Mouse (Mus musculus) cerebellum, adult 2 months (tissue): Measurements from ENCODE around the gene Tmbim1.

Source experiments
- CTCF ChIP-seq: fragments of 200-500 bp; IDR thresholded peaks from 2 replicates; pipeline ENCODE4 v1.5.1; 2011; ENCODE audit warnings: low read depth, mild to moderate bottlenecking, control low read depth, low read length, moderate library complexity, borderline replicate concordance; ENCODE audit not compliant: insufficient read depth
- POLR2A ChIP-seq: fragments of 200-500 bp; IDR thresholded peaks from 2 replicates; pipeline ENCODE4 v1.6.1; 2011; ENCODE audit warnings: low read length, control low read depth, borderline replicate concordance; ENCODE audit not compliant: insufficient read depth

- TF ChIP-seq CTCF (no peak), POLR2A (no peak)
These were observed 24.5 kb upstream of the Tmbim1 start for GRCm38 (mm10) chr1:74329899-74330431.
